Mouse (Mus musculus) cerebellum, postnatal 10 days (tissue): ENCODE measurements at regions not wholly inside any gene's neighbourhood (a gene's known extent, or its start where the extent isn't known, plus 50 kb on each side); places are given as distances from the start of the nearest gene placed in this dataset.
A peak's percentile ranks its signal among the peaks of the same experiment; 100 is the strongest.
"Not testable (repeated sequence)": the region's sequence is repeated elsewhere in the genome, so short reads cannot be mapped to it uniquely, and the experiment has no call there.

ENCODE experiments used
- DNase-seq, 2 experiments: peaks; one replicate each; pipeline ENCODE4 v3.0.0; 2021; ENCODE audit warnings: mixed read lengths in 2 of 2

DNA sequence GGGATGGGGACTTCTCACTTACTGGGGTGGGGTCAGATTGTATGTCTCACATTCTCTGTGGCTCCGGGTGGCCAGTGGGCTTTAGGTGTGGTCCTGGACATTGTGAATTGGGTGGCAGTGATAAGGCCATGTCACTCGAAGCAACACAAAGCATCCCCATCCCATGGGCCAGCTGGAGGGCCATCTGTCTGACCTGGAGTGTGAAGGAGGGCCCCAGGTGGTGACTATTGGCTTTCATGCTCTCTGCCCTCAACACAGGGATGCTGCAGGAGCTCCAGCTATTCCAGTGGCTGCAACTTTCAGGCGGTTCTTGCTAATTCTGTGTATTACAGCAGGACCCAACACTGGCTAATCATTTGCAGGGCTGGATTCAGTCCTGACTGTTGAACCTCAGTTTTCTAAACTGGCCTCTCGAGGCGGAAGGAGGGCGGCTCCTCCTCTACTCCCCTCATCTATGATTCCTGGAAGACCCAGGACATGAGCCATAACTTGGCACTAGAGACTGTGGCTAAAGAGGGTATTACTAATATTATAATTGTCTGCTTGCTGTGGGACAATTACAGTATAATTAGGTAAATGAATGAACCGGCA is 64.1 kb downstream of the 9530068E07Rik start:
- DNase-seq = peak; percentile 53 to 67

DNA sequence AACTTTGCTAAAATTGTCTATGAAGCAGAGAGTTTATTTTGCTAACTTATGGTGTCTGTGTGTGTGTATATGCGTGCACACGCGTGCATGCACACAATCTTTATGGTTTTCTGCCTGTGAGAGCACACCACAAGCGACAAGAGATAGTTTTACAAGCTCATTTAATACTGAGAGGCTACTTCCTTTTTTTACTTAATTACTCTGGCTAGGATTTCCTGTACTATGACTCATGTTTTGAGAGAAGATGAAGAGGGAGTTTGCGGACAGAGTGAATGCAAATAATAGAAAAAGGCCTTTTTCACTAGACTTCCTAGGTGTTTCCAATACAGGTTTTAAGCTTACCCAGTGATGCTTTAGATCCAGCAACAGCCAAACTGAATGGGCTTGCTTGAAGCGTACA is 74.9 kb downstream of the 9530068E07Rik start:
- not testable (repeated sequence) for DNase-seq

DNA sequence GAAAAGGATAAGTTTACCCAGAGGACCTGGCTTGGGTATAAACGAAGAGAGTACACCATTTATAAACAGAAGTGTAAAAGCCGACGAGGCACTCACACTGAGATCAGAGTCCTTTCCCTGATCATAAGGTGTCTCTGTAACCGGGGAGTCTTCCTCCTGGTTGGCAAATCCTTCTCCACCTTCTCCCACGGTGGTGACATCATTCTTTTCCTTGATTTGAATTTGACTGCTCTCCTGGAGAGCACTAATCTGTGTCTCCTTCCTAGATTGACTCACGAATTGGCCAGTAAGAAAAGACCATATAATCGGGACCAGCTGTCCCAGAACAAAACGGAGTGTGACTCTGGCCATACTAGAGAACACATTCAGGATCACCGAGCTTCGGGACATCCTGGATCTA is 83.9 kb downstream of the 9530068E07Rik start:
- not testable (repeated sequence) for DNase-seq

DNA sequence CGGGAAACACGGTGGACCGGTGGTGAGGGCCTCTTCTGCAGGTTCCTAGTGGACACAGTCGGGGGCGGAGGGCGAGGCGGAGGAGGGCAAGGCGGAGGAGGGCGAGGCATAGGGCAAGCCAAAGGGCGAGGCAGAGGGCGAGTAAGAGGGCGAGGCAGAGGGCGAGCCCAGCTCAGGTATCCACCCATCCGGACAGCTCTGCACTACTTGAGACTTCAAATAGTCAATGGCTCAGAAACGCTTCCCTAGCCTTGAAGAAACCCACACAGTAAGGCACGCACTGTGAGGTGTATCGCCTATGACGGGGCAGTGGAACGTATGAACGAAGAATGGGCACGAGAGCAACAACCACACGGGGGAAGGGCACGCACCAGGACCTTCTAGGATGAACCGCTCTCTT is 84.5 kb downstream of the 9530068E07Rik start:
- DNase-seq = not testable (repeated sequence)

DNA sequence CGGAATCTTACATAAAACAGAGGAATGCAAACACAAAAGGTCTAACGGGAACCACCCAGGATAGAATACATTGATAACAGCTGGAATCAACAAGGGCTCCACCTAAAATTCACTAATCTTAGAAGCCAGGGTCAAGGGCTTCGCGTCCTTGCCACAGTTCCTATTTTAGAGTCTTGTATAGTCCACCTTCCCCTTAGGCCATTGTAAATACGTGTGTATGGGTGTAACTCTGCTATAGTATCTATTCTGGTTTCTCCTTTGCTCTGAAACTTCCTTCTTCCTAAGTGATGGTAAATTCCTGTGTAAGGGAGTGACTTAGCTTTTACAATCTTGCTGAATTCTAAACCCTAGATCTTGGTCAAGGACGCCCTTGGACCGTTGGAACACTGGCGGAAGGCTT is 87.3 kb downstream of the 9530068E07Rik start:
- not testable (repeated sequence) for DNase-seq

DNA sequence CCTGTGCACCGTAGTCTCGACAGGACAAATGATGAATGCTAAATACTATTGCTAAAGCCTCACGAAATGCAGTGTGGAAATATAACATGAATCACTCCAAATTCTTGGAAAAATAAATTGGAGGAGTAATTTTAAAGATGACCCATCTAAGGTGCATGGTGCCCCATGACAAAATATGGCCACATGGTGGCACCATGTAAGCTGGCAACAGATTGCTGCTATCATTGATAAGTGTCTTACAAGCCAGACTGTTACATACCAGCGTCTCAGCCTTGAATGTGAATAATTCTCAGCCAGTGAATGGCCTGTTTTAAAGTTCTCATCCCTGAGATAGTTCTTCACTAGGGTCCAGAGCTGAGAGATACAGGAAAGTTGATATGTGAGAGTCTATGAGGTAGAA is 92.3 kb downstream of the 9530068E07Rik start:
- peak; percentile 45 to 51 for DNase-seq

DNA sequence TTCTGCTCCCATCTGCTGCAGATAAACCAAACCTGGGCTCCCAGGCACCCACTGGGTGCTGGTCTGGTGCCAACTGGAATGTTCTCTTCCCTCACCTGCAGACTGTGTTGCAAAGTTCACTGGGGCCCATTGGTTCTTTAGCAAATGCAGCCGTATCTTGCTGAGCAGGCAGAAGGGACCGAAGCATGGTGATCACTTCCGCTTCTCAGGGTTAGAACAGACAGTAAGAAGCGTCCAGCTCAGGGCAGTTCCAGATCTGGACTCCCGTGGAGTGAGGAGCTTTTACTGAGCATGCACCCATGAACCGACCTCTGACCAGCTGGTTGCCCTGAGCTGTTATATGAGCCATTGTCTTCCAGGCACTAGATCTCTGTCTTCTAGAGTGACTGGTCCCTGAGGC is 97.1 kb downstream of the 9530068E07Rik start:
- peak; percentile 17 to 30 for DNase-seq

DNA sequence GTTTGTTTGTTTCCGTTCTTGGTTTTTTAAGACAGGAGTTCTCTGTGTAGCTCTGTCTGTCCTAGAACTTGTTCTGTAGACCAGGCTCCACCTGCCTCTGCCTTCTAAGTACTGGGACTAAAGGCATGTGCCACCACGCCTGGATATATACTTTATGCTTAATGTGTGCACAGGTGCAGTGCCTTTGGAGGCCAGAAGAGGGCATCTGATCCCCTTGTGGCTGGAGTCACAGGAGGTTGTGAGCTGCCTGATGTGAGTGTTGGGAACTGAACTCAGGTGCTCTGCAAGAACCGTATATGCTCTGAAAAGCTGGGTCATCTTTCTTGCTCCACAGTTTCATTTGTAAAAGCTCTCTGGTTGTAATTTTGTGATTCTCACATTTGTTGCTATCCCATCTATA is 100.7 kb downstream of the 9530068E07Rik start:
- DNase-seq = peak in 1 of 2 experiments; percentile 11

DNA sequence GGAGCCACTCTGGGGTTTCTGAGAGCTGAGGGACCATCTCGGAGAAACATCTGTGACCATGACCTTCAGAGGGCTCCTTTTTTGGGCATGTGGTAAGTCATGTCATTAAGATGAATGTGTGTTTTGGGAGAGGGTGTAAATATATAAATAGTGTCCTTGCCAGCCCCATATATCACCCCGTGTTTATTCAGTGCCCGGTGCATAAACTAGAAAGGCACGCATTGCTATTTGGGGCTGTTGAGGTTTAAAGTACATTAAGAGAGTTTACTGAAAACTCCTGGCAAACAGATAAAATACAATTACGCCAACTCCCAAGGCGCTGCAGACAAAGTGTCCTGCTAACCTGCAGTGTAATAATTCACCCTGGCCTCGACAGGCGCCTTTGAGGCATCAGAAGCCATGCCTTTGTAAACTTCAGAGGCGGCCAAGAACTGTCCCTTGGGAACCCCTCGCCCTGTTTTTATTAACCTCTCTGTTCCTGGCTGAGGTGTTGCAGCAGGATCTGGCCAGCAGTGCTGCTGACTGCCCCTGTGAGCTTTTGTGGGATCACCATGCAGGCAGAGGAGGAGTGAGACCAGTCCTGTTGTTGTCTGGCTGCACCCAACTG is 106.6 kb downstream of the 9530068E07Rik start:
- no peak for DNase-seq

DNA sequence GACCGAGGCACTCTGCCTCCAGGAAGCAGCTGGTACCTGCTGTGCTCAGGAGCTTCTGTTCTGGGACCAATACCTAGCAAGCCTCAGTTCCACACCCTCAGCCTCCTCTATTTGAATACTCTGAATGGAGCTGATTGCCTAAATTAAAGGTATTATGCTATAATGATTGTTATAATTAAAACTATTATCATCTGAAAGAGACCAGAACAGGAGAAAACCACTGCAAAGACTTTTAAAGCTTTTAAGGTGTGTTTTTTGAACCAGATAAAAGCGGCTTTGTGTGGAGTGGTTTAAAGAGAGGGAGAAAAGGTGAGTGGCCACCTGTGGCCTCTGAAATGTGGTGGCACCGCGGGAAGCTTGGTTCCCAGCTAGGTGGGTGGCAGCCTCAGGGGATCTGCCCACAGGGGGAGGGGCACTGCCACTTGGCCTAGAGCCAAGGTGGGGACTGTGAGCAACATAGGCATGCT is 115.6 kb downstream of the 9530068E07Rik start:
- no peak for DNase-seq

DNA sequence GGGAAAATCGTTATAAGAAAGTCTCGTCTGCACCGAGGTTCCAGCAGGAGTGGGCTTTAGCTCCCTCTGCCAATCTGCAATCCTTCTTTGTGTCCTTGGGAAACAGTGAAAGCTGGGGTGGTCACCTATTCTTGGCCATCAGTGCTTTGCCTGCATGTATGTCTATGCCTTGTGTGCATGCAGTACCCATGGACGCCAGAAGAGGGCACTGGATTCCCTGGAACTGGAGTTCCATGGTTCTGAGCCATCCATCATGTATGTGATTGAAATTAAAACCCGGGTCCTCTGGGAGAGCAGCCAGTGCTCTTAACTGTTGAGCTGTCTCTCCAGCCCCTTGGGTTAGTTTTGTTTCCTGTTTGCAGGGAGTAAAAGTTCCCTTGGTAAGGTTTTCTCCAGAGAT is 121.1 kb downstream of the 9530068E07Rik start:
- peak; percentile 58 to 66 for DNase-seq

DNA sequence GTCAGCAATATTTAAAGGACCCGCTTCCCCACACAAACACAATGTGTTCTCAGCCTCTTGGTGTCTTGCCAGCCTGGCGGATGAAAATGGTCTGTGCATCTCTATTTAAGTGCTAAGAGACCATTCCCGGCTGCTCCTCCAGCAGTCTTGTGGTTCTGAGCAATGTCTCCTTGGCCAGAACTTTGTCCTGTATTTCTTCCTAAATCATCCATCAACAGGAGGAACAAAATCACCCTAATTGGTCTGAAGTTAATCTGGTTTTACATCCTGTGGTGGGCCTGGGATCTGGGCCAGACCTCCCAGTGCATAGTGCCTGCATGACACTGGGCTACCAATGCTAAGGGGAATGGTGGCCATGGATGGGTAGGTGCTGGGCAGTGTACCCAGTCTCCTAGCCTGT is 123.6 kb downstream of the 9530068E07Rik start:
- peak; percentile 27 to 44 for DNase-seq

DNA sequence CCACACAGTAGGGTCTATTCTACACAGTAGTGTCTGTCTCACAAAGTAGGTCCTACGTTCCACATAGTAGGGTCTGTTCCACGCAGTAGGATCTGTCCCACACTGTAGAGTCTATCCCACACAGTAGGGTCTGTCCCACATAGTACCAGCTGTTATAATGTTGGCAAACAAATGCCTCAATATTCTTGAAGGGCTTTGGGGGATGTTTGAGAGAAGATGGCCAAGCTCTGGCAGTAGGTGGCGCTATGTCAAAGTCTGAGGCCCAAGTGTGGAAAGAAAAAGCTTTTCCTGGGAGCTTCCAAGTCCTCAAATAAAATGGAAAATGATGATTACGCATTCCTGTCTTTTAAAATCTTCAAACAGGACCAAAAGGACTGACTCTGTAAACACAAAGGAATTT is 125.7 kb downstream of the 9530068E07Rik start:
- DNase-seq = peak; percentile 83 to 86

DNA sequence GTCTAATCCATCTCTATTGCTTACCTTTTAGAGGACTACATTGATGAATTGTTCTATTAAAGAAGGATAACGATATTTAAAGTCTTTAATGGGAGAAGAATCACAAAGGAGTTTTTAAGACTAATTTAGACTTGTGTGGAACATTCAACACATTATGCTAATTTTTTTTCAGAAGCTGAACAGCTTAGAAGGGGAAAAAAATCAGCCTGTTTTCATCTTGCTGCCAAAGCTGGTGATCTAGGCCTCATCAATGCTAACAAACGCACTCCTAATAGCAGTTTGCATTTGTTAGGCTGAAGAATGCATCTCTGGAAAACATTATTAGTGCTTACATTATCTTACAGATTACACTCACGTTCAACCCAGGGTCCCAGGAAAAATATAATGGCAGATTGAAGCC is 126.2 kb downstream of the 9530068E07Rik start:
- DNase-seq = no peak

DNA sequence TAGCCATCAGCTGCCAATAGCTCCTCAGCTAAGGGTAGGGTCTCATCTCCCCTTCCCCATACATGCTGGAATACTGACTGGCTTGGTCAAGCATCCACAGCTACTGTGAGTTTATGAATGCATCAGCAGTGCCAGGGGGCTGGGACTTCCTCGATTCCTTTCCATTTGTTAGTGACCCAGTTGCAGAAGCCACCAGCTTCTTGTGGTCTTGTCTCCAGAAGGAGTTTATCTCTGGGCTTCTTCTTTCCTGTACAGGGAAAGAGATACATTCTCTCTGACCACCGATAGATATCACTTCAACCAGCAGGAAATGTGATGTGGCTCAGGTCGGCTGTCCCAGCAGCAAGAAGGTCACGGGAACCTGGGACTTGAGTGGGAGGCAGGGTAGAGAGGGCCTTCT is 127.0 kb downstream of the 9530068E07Rik start:
- DNase-seq = no peak

DNA sequence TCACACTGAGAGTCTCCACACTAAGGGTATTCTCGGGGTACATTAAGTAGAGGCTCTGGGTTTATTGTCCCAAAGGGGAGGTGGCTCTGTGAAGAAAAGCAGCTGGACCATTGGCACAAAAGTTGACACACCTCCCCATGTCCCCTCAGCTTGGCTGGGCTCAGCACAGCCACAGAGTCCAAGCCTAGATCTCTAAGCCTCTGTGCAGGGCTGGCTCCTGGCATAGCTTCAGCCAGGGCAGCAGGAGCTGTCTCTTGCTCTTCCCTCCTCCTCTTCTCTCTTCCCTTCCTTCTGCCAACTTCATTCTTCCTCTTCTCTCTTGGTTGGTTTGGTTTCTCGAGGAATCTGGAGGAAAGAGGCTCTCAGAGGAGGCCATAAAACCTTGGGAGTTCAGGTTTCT is 127.4 kb downstream of the 9530068E07Rik start:
- peak; percentile 61 to 81 for DNase-seq

DNA sequence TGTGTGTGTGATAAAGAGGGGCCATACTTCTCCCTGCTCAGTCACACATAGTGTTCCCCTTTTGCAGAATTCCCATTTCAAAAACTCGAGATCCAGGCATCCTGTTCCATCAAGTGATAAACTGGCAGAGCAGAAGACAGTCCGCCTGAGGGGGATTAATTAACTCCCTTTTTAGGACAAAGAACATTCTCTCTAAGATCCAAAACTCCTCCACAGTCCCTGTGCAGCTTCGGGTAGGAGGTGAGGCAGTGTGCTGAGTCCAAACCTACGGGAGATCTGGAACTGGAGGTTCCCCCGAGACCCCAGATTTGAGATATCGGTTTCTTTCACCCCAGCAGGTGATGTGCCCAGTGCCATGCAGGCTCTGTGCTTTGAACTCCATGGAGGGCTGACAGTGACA is 129.2 kb downstream of the 9530068E07Rik start:
- DNase-seq = no peak

DNA sequence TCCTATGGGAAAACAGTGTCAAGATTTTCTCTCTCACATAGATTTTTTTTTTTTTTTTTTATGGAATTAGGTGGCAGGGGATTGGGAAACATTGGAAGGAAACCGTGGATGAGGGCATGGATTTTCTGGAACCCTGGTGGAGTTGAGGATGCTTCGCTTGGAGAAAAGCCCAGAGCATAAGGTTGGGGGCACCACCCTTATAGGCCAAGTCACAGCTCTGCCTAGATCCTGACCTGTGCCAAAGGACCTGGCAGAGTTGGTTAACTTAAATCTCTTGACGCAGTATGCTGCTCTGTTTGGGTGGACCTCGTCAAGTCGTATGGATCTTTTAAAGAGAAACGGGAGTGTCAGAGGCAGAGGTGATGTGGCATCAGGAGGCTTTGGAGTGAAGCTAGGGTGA is 130.1 kb downstream of the 9530068E07Rik start:
- DNase-seq = peak; percentile 54 to 57

DNA sequence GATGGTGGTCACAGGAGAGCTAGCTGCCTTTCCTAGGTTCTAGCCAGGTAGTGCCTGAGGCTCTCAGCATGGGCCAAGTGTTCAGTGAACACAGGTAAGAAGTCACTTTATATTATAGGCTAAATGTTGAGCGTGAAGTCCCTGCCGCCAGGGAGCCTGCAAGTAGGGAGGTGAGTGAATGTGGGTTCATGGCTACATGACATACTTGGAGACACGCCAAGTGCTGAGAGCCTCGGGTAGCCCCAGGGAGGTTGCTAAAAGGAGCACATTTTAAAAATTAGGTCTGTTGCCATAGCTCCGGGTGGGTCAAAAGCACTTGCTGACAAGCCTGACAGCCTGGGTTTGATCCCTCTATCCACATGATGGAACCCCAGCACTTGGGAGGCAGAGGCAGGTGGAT is 137.2 kb downstream of the 9530068E07Rik start:
- DNase-seq = peak in 1 of 2 experiments; percentile 23

DNA sequence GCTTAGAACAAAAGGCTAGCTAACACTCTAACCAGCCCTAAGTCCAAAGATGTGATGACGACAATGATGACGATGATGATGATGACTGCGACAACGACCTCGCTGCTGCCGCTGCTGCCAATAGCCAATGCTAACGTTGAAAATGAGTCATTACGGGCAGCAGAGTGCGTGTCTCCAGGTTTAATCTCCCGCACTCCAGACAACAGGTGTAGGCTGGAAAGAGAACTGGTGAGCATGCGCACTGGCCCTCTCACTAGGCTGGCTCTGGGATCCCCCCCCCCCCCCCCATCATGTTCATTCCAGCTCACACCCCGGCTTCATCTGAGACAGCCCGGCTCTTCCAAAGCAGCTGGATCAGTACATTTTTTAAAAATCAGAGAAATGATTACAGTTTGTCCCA is 138.4 kb downstream of the 9530068E07Rik start:
- no peak for DNase-seq

DNA sequence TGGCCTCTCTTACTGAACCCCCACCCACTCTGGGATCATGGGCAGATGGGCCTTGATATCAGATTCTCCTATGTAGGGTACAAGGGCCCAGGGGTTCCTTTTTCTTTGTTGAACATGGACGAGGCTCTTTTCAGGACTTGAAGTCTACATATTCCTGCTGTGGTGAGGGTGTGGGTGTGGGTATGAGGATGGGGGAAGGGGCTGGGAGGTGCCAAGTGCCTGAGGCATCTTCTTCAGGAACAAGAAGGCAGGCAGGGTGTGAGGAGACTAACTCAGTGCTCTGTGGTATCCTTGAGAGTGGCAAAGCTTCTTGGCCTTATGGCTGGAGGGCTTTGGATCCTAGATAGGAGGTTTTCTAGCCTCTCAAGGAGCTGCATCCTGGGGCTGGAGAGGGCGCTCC is 140.0 kb downstream of the 9530068E07Rik start:
- DNase-seq = no peak

DNA sequence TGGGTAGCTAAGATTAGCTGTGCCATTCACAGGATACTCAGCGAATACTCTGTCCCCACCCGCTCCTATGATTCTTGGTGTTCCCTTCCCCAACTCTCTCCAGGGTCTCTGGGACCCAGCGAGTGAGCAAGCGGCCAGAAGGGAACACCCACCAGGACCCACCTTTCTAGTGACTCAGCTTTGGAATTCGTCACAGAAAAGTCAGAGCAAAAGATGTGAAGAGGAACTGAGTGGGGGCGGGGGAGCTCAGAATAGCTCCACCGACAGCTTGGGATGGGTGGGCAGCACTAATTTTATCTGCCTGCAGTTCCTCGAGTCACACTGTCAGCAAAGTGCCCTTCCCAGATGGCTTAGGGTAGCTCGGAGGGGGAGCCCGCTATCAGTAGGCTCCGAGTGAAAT is 140.6 kb downstream of the 9530068E07Rik start:
- DNase-seq = no peak

DNA sequence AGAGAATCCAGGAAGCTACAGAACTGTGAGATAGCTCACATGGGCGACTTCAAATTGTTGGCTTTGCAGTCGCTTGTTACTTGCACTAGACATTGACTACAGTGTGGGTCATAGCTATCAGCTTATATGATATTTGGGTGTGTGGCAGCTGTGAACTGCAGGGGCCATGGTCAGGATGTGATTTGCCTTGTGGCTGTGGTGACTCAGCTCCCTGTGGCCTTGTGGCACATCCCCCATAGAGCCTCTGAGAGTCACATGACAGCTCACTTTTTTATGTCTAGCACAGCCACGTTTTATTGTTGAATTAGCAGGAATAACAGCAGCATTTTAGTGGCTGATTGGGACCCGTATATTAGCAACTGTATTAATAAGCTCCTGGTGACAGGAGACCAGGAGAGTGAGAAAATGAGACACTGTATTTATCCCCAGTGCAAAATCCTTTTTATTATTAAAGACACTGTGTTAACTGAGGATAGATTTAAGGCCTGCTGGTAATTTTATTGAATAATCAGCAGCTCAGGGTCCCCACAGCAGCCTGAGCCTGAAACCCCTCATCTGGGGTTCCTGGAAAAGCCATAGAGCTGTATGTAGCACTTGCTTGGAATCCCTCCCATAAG is 141.7 kb downstream of the 9530068E07Rik start:
- DNase-seq = no peak

DNA sequence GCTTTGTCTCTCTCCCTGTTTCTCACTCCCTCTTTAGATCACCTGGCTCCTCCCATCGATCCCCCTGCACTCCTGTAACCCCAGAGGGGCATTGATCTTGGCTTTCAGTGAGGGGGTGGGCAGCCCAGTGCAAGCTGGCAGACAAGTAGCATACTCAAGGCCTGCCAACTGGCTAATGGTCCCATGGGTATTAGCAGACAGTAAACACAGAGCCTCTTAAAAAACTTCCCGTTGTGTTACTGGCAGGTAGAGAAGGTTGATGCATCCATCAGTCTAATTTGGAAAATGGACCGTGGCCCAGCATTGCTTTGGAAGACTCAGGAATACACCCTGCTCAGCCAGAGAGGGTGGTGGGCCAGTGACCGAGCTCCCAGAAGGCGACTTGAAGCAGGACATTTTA is 145.0 kb downstream of the 9530068E07Rik start:
- peak; percentile 55 to 66 for DNase-seq
